31 mouse cellular contexts compared by ENCODE assay signal in genomic region chr16:95527561-95527960, GRCm38 (mm10). TPM values are rescaled to one million over a fixed set of nuclear protein-coding genes. Genes with fewer than 3 reads are reported as not detected.
"Had no signal": no experiment of that assay in that cellular context is flagged by ENCODE, and none has a peak within 500 bp of the region (broad histone marks: within the 10 kb centered on the region; RNA-seq: fewer than 3 reads in every experiment).

No protein-coding gene starts in this region.

- H3K4me3 ChIP-seq: limb, embryonic 10.5 days; limb, embryonic 12.5 days; limb, embryonic 13.5 days; limb, embryonic 15.5 days; liver, embryonic 12.5 days; liver, embryonic 13.5 days; liver, embryonic 15.5 days; lung, embryonic 15.5 days; megakaryocyte, embryonic 14.5 days; midbrain, embryonic 10.5 days; midbrain, embryonic 12.5 days; midbrain, embryonic 13.5 days; midbrain, embryonic 15.5 days; myocyte; neural tube, embryonic 12.5 days had no signal

- H3K4me2 ChIP-seq: limb, embryonic 12.5 days; limb, embryonic 13.5 days; limb, embryonic 15.5 days; liver, embryonic 11.5 days; liver, embryonic 12.5 days; liver, embryonic 13.5 days; liver, embryonic 15.5 days; lung, embryonic 14.5 days; lung, embryonic 15.5 days; midbrain, embryonic 12.5 days; midbrain, embryonic 13.5 days; midbrain, embryonic 15.5 days; neural tube, embryonic 12.5 days had no signal

- DNase-seq: left cerebral cortex, postnatal 4 days; liver; liver, embryonic 13.5 days; liver, postnatal 0 days; lung, adult 18-20 months; lung, adult 2 months; lung, embryonic 14.5 days; lung, postnatal 10 days; lung, postnatal 14 days; lung, postnatal 36 days; lung, postnatal 4 days; midbrain, embryonic 14.5 days had no signal

- ATAC-seq: liver, embryonic 12.5 days; liver, postnatal 0 days; lung, postnatal 0 days; midbrain, embryonic 13.5 days; midbrain, embryonic 15.5 days had no signal

- H3K9me3 ChIP-seq: limb, embryonic 10.5 days; limb, embryonic 12.5 days; limb, embryonic 13.5 days; limb, embryonic 15.5 days; liver, embryonic 12.5 days; liver, embryonic 13.5 days; liver, embryonic 15.5 days; lung, embryonic 15.5 days; megakaryocyte, embryonic 14.5 days; midbrain, embryonic 10.5 days; midbrain, embryonic 12.5 days; midbrain, embryonic 13.5 days; midbrain, embryonic 15.5 days; neural tube, embryonic 12.5 days had no signal

- H3K9ac ChIP-seq: limb, embryonic 12.5 days; limb, embryonic 13.5 days; limb, embryonic 15.5 days; liver, embryonic 12.5 days; liver, embryonic 13.5 days; liver, embryonic 14.5 days; liver, embryonic 15.5 days; liver, postnatal 0 days; lung, embryonic 14.5 days; lung, embryonic 15.5 days; midbrain, embryonic 12.5 days; midbrain, embryonic 13.5 days; midbrain, embryonic 15.5 days; neural tube, embryonic 12.5 days had no signal

- H3K4me1 ChIP-seq: limb, embryonic 10.5 days; limb, embryonic 12.5 days; liver, embryonic 12.5 days; liver, embryonic 13.5 days; liver, embryonic 15.5 days; megakaryocyte, embryonic 14.5 days; midbrain, embryonic 10.5 days; midbrain, embryonic 12.5 days; midbrain, embryonic 13.5 days; midbrain, embryonic 15.5 days; neural tube, embryonic 12.5 days had no signal

- H3K27ac ChIP-seq: limb, embryonic 10.5 days; limb, embryonic 12.5 days; limb, embryonic 13.5 days; limb, embryonic 15.5 days; liver, embryonic 12.5 days; liver, embryonic 13.5 days; liver, embryonic 14.5 days; liver, embryonic 15.5 days; lung, embryonic 15.5 days; macrophage; midbrain, embryonic 10.5 days; midbrain, embryonic 12.5 days; midbrain, embryonic 13.5 days; midbrain, embryonic 15.5 days; neural tube, embryonic 12.5 days had no signal

- H3K36me3 ChIP-seq: limb, embryonic 10.5 days; liver, embryonic 12.5 days; liver, embryonic 13.5 days; liver, embryonic 15.5 days; lung, embryonic 15.5 days; midbrain, embryonic 10.5 days; midbrain, embryonic 12.5 days; midbrain, embryonic 13.5 days; midbrain, embryonic 15.5 days; neural tube, embryonic 12.5 days had no signal

- H3K27me3 ChIP-seq: limb, embryonic 12.5 days; limb, embryonic 13.5 days; limb, embryonic 15.5 days; liver, embryonic 12.5 days; liver, embryonic 13.5 days; liver, embryonic 15.5 days; lung, embryonic 15.5 days; midbrain, embryonic 12.5 days; midbrain, embryonic 13.5 days; midbrain, embryonic 15.5 days; neural tube, embryonic 12.5 days had no signal

RNA-seq across cellular contexts. Expression of gene Erg, which starts 58.8 kb away (rescaled TPM):
- total RNA-seq: monocyte, adult 5-6 weeks had no signal
